Mouse (Mus musculus) stomach, embryonic 15.5 days (tissue): ENCODE data around the gene Trit1. TPM values are rescaled to one million over a fixed set of nuclear protein-coding genes. Genes with fewer than 3 reads are reported as not detected.

ENCODE experiments used
- ATAC-seq: fragments of 200-750 bp; cut with Nextera tagmentation; 2 replicates; pipeline ENCODE4 v1.8.0; 2017; ENCODE audit warnings: low read depth, moderate number of reproducible peaks, moderate TSS enrichment; ENCODE audit not compliant: insufficient read depth, low FRiP score
- H3K27ac ChIP-seq: fragments of 300-500 bp; sonication (generic); 2 replicates; pipeline ENCODE4 v1.5.1; 2015; ENCODE audit warnings: mild to moderate bottlenecking, inconsistent platforms
- H3K27me3 ChIP-seq: fragments of 300-500 bp; sonication (generic); replicated peaks from 2 replicates; pipeline ENCODE4 v1.6.1; 2015; ENCODE audit warnings: inconsistent platforms
- H3K36me3 ChIP-seq: fragments of 300-500 bp; sonication (generic); 2 replicates; pipeline ENCODE4 v1.6.1; 2015; ENCODE audit warnings: inconsistent platforms
- H3K4me1 ChIP-seq: fragments of 300-500 bp; sonication (generic); 2 replicates; pipeline ENCODE4 v1.6.1; 2015; ENCODE audit warnings: inconsistent platforms
- H3K4me2 ChIP-seq: fragments of 300-500 bp; sonication (generic); 2 replicates; pipeline ENCODE4 v1.6.1; 2015; ENCODE audit warnings: mild to moderate bottlenecking, inconsistent platforms
- H3K4me3 ChIP-seq: fragments of 300-500 bp; sonication (generic); replicated peaks from 2 replicates; pipeline ENCODE4 v1.5.1; 2015; ENCODE audit warnings: inconsistent platforms
- H3K9ac ChIP-seq: fragments of 300-500 bp; sonication (generic); 2 replicates; pipeline ENCODE4 v1.6.1; 2015; ENCODE audit warnings: inconsistent platforms
- H3K9me3 ChIP-seq: fragments of 300-500 bp; sonication (generic); 2 replicates; pipeline ENCODE4 v1.6.1; 2016; ENCODE audit warnings: inconsistent platforms
- WGBS: fragments of 180-500 bp; shearing (Covaris S2); methylation state at CpG from one replicate; pipeline ENCODE4 v1.1.7; 2015; 5-methylcytosine and 5-hydroxymethylcytosine counted together
- polyA plus RNA-seq: library from polyadenylated mRNA; unstranded; fragments of >200 nt; fragmentation: Nextera tagmentation; extraction: Ambion mirVana; gene quantifications from 2 replicates; pipeline ENCODE4 v1.2.1, GENCODE M21; 2015

Gene Trit1
- polyA plus RNA-seq, 1 experiment from 2014 or later = 18.3 TPM

GRCm38 (mm10) chr4:123026161-123026560 is 9.8 kb downstream of the Trit1 start:
- Histone ChIP-seq H3K27ac (no peak overlapping the region), H3K9me3 (no peaks in the 10 kb centered on the region), H3K9ac (no peak overlapping the region), H3K36me3 (peaks cover 13% of the 10 kb centered on the region; the same call in 1 of the 2 replicates), H3K27me3 (no peaks in the 10 kb centered on the region), H3K4me3 (no peak overlapping the region), H3K4me2 (no peak overlapping the region), H3K4me1 (no peaks in the 10 kb centered on the region)
- no peak for ATAC-seq
- 87% methylated on average over 13 of the region's 13 CpGs for WGBS

GRCm38 (mm10) chr4:123026597-123026996 is 10.2 kb downstream of the Trit1 start:
- H3K4me2 ChIP-seq = no peak overlapping the region
- WGBS = 79% methylated on average over 4 of the region's 4 CpGs
- peaks cover 13% of the 10 kb centered on the region; the same call in 1 of the 2 replicates for H3K36me3 ChIP-seq
- no peaks in the 10 kb centered on the region for H3K27me3 ChIP-seq
- H3K9me3 ChIP-seq = no peaks in the 10 kb centered on the region
- no peak for ATAC-seq
- H3K9ac ChIP-seq = no peak overlapping the region
- H3K4me3 ChIP-seq = no peak overlapping the region
- no peak overlapping the region for H3K27ac ChIP-seq
- H3K4me1 ChIP-seq = no peaks in the 10 kb centered on the region

GRCm38 (mm10) chr4:123034841-123035240 is 18.4 kb downstream of the Trit1 start:
- no peak overlapping the region for H3K27ac ChIP-seq
- no peak overlapping the region for H3K4me3 ChIP-seq
- no peak overlapping the region for H3K4me2 ChIP-seq
- no peaks in the 10 kb centered on the region for H3K9me3 ChIP-seq
- 86% methylated on average over 2 of the region's 2 CpGs for WGBS
- ATAC-seq = no peak
- no peaks in the 10 kb centered on the region for H3K27me3 ChIP-seq
- no peaks in the 10 kb centered on the region; the same call in 1 of the 2 replicates for H3K36me3 ChIP-seq
- H3K9ac ChIP-seq = no peak overlapping the region
- 0 out of 2 replicates have a peak, but pooled peaks cover 6% of the 10 kb centered on the region for H3K4me1 ChIP-seq

GRCm38 (mm10) chr4:123035636-123036035 is 19.2 kb downstream of the Trit1 start:
- Histone ChIP-seq H3K9ac (no peak overlapping the region), H3K36me3 (no peaks in the 10 kb centered on the region; the same call in 1 of the 2 replicates), H3K4me2 (no peak overlapping the region), H3K27me3 (no peaks in the 10 kb centered on the region), H3K4me3 (no peak overlapping the region), H3K27ac (no peak overlapping the region), H3K9me3 (no peaks in the 10 kb centered on the region), H3K4me1 (0 out of 2 replicates have a peak, but pooled peaks cover 6% of the 10 kb centered on the region)
- ATAC-seq = no peak
- 90% methylated on average over 2 of the region's 2 CpGs for WGBS

- 40% methylated on average over 3 of the region's 3 CpGs for WGBS
- Histone ChIP-seq H3K4me2 (no peak overlapping the region), H3K9me3 (no peaks in the 10 kb centered on the region), H3K27me3 (no peaks in the 10 kb centered on the region), H3K27ac (0 out of 2 replicates have a peak overlapping the region, but pooled peaks have one; percentile 22), H3K36me3 (no peaks in the 10 kb centered on the region; the same call in 1 of the 2 replicates), H3K9ac (no peak overlapping the region), H3K4me1 (0 out of 2 replicates have a peak, but pooled peaks cover 6% of the 10 kb centered on the region), H3K4me3 (no peak overlapping the region)
- no peak for ATAC-seq
Measured at GRCm38 (mm10) chr4:123036710-123037109, 20.3 kb downstream of the Trit1 start.

- Histone ChIP-seq H3K9ac (no peak overlapping the region), H3K27me3 (no peaks in the 10 kb centered on the region), H3K4me3 (no peak overlapping the region), H3K4me1 (0 out of 2 replicates have a peak, but pooled peaks cover 3% of the 10 kb centered on the region), H3K27ac (no peak overlapping the region), H3K9me3 (no peaks in the 10 kb centered on the region), H3K4me2 (no peak overlapping the region), H3K36me3 (no peaks in the 10 kb centered on the region; the same call in 1 of the 2 replicates)
- 89% methylated on average over 6 of the region's 6 CpGs for WGBS
- ATAC-seq = no peak
Measured at GRCm38 (mm10) chr4:123041131-123041530, 24.7 kb downstream of the Trit1 start.

- 82% methylated on average over 1 of the region's 1 CpGs for whole genome bisulfite sequencing
- Histone ChIP-seq H3K9ac (no peak overlapping the region), H3K36me3 (peaks cover 11% of the 10 kb centered on the region), H3K9me3 (no peaks in the 10 kb centered on the region), H3K27me3 (no peaks in the 10 kb centered on the region), H3K4me1 (0 out of 2 replicates have a peak, but pooled peaks cover 12% of the 10 kb centered on the region), H3K4me2 (no peak overlapping the region), H3K27ac (no peak overlapping the region), H3K4me3 (no peak overlapping the region)
- no peak for ATAC-seq
Measured at GRCm38 (mm10) chr4:123043858-123044257, 27.5 kb downstream of the Trit1 start.

- H3K9me3 ChIP-seq = no peaks in the 10 kb centered on the region
- H3K4me3 ChIP-seq = no peak overlapping the region
- H3K27ac ChIP-seq = peak overlapping the region; percentile 31; the same call in 1 of the 2 replicates
- H3K4me2 ChIP-seq = no peak overlapping the region
- H3K9ac ChIP-seq = no peak overlapping the region
- 77% methylated on average over 4 of the region's 4 CpGs for WGBS
- ATAC-seq = no peak
- peaks cover 11% of the 10 kb centered on the region; the same call in 1 of the 2 replicates for H3K36me3 ChIP-seq
- no peaks in the 10 kb centered on the region for H3K27me3 ChIP-seq
- H3K4me1 ChIP-seq = 0 out of 2 replicates have a peak, but pooled peaks cover 12% of the 10 kb centered on the region
Measured at GRCm38 (mm10) chr4:123044842-123045241, 28.4 kb downstream of the Trit1 start.

- Histone ChIP-seq H3K4me3 (no peak overlapping the region), H3K4me2 (no peak overlapping the region), H3K36me3 (peaks cover 15% of the 10 kb centered on the region; the same call in 1 of the 2 replicates), H3K27me3 (no peaks in the 10 kb centered on the region), H3K4me1 (peaks cover 23% of the 10 kb centered on the region), H3K9me3 (no peaks in the 10 kb centered on the region), H3K9ac (no peak overlapping the region), H3K27ac (peak overlapping the region; percentile 71)
- ATAC-seq = peak; percentile 13; the same call in 1 of the 2 replicates
- WGBS = 67% methylated on average over 3 of the region's 3 CpGs
Measured at GRCm38 (mm10) chr4:123046300-123046699, 29.9 kb downstream of the Trit1 start.

GRCm38 (mm10) chr4:123050681-123051211 is 34.3 kb downstream of the Trit1 start:
- ATAC-seq = peak; percentile 90
- Histone ChIP-seq H3K9me3 (no peaks in the 10 kb centered on the region), H3K27ac (peak overlapping the region; percentile 74), H3K4me2 (no peak overlapping the region), H3K9ac (no peak overlapping the region), H3K27me3 (no peaks in the 10 kb centered on the region), H3K4me1 (peaks cover 30% of the 10 kb centered on the region), H3K36me3 (peaks cover 40% of the 10 kb centered on the region), H3K4me3 (no peak overlapping the region)
- 27% methylated on average over 5 of the region's 5 CpGs for WGBS

GRCm38 (mm10) chr4:123053179-123053578 is 36.8 kb downstream of the Trit1 start:
- Histone ChIP-seq H3K27ac (no peak overlapping the region), H3K36me3 (peaks cover 33% of the 10 kb centered on the region), H3K27me3 (no peaks in the 10 kb centered on the region), H3K9ac (no peak overlapping the region), H3K9me3 (no peaks in the 10 kb centered on the region), H3K4me3 (no peak overlapping the region), H3K4me2 (no peak overlapping the region), H3K4me1 (peaks cover 20% of the 10 kb centered on the region)
- no peak for ATAC-seq
- WGBS = 82% methylated on average over 11 of the region's 11 CpGs

- Histone ChIP-seq H3K9me3 (no peaks in the 10 kb centered on the region), H3K4me1 (peaks cover 18% of the 10 kb centered on the region), H3K27me3 (no peaks in the 10 kb centered on the region), H3K27ac (no peak overlapping the region; the same call in 1 of the 2 replicates), H3K4me3 (no peak overlapping the region), H3K4me2 (no peak overlapping the region), H3K36me3 (peaks cover 33% of the 10 kb centered on the region), H3K9ac (no peak overlapping the region)
- ATAC-seq = no peak
- 78% methylated on average over 16 of the region's 16 CpGs for WGBS
Measured at GRCm38 (mm10) chr4:123054172-123054790, 37.9 kb downstream of the Trit1 start.
